In genomic region chr2:168273387-168273786, GRCm38 (mm10) we compare ENCODE assay signal across 18 mouse cellular contexts. TPM values are rescaled to one million over a fixed set of nuclear protein-coding genes. Genes with fewer than 3 reads are reported as not detected.
DNase-seq lines count a peak whose midpoint lies in the region; ATAC-seq and TF ChIP-seq lines count a peak whose summit lies in the region.
"Had no signal": no experiment of that assay in that cellular context is flagged by ENCODE, and none has a peak within 500 bp of the region (broad histone marks: within the 10 kb centered on the region; RNA-seq: fewer than 3 reads in every experiment).

No protein-coding gene starts in this region.

- no peaks in the 10 kb centered on the region for H3K36me3 ChIP-seq in heart, embryonic 13.5 days
- no peaks in the 10 kb centered on the region for H3K36me3 ChIP-seq in heart, adult 2 months (ENCODE audit: control insufficient read depth, insufficient read depth, low read length)
- no peaks in the 10 kb centered on the region for H3K36me3 ChIP-seq in liver, embryonic 12.5 days

- intact Hi-C loops in heart, adult 2 months (cut with DNase I), result no loop called here

- no peak overlapping the region for H3K9ac ChIP-seq in heart, embryonic 13.5 days
- no peak overlapping the region for H3K9ac ChIP-seq in heart, adult 2 months (ENCODE audit: low read depth, low read length)
- H3K9ac ChIP-seq in liver, embryonic 12.5 days, result no peak overlapping the region
- H3K9ac ChIP-seq: forebrain, embryonic 13.5 days had no signal

- no peak for TF ChIP-seq CTCF in heart, adult 2 months (IDR thresholded peaks at IDR 0.05)

- H3K27ac ChIP-seq in heart, embryonic 13.5 days (replicated peaks), result no peak overlapping the region
- H3K27ac ChIP-seq in heart, adult 2 months, result no peak overlapping the region
- H3K27ac ChIP-seq in liver, embryonic 12.5 days, result no peak overlapping the region
- H3K27ac ChIP-seq: forebrain, embryonic 13.5 days; hindbrain, postnatal 0 days had no signal

- peaks cover 100% of the 10 kb centered on the region for H3K27me3 ChIP-seq in heart, embryonic 13.5 days (replicated peaks)
- peaks cover 7% of the 10 kb centered on the region for H3K27me3 ChIP-seq in heart, adult 2 months (ENCODE audit: control insufficient read depth, insufficient read depth, low read length)
- H3K27me3 ChIP-seq in liver, embryonic 12.5 days (replicated peaks), result peaks cover 100% of the 10 kb centered on the region

- TF ChIP-seq EP300 in heart, adult 2 months (IDR thresholded peaks at IDR 0.05; ENCODE audit: insufficient read depth, low read depth, low read length), result no peak

- 18% methylated on average over 9 of the region's 9 CpGs for WGBS in heart, embryonic 13.5 days
- 25% methylated on average over 9 of the region's 9 CpGs for WGBS in heart, adult 2 months
- WGBS in liver, embryonic 12.5 days (ENCODE audit: insufficient replicate concordance), result 9% methylated on average over 9 of the region's 9 CpGs

- H3K79me2 ChIP-seq in heart, adult 2 months (replicated peaks; ENCODE audit: control insufficient read depth, insufficient read depth, low read length), result no peaks in the 10 kb centered on the region

- TF ChIP-seq POLR2A in heart, adult 2 months (IDR thresholded peaks at IDR 0.05; ENCODE audit: insufficient read depth, low read depth, low read length), result no peak

- H3K4me1 ChIP-seq in heart, embryonic 13.5 days, result no peaks in the 10 kb centered on the region
- no peaks in the 10 kb centered on the region for H3K4me1 ChIP-seq in heart, adult 2 months (ENCODE audit: control insufficient read depth, insufficient read depth, low read length)
- H3K4me1 ChIP-seq in liver, embryonic 12.5 days, result peaks cover 12% of the 10 kb centered on the region; the same call in 1 of the 2 replicates

- DNase-seq in heart, adult 2 months, result no peak
- peak; percentile 24 for DNase-seq in retina, postnatal 1 day
- DNase-seq in retina, embryonic 14.5 days (ENCODE audit: low spot score), result no peak
- no peak for DNase-seq in frontal cortex, adult 2 months (ENCODE audit: extremely low spot score in 1 of 2, low spot score in 1 of 2)
- DNase-seq: cerebellum, adult 9-11 months; embryo, embryonic 11 days; heart, postnatal 4 days; kidney, adult 9 months; kidney, postnatal 36 days; right cerebral cortex, postnatal 4 days; thymus, postnatal 36 days had no signal

- peaks cover 4% of the 10 kb centered on the region; the same call in 1 of the 2 replicates for H3K9me3 ChIP-seq in heart, embryonic 13.5 days
- H3K9me3 ChIP-seq in liver, embryonic 12.5 days (replicated peaks), result no peaks in the 10 kb centered on the region
- H3K9me3 ChIP-seq: forebrain, embryonic 13.5 days had no signal

- no peak for ATAC-seq in heart, embryonic 13.5 days (ENCODE audit: extremely low read depth, insufficient number of reproducible peaks, low FRiP score, low TSS enrichment)
- ATAC-seq in liver, embryonic 12.5 days, result no peak
- no peak for ATAC-seq in erythroid progenitor cell, adult 5-6 weeks (replicated peaks; ENCODE audit: low FRiP score, poor library complexity, severe bottlenecking)
- ATAC-seq: forebrain, embryonic 13.5 days; hindbrain, postnatal 0 days had no signal

- no peak overlapping the region for H3K4me3 ChIP-seq in heart, embryonic 13.5 days
- no peak overlapping the region for H3K4me3 ChIP-seq in heart, adult 2 months
- H3K4me3 ChIP-seq in liver, embryonic 12.5 days, result no peak overlapping the region
- H3K4me3 ChIP-seq: forebrain, embryonic 13.5 days had no signal

- H3K4me2 ChIP-seq in heart, embryonic 13.5 days, result peak overlapping the region; percentile 30; the same call in 1 of the 2 replicates
- peak overlapping the region; percentile 34 for H3K4me2 ChIP-seq in liver, embryonic 12.5 days
- H3K4me2 ChIP-seq: forebrain, embryonic 13.5 days had no signal

RNA-seq across cellular contexts. Expression of gene Kcng1, which starts 8.1 kb away (rescaled TPM):
- polyA plus RNA-seq in heart, embryonic 13.5 days (2015; fragmentation: Nextera tagmentation; extraction: Ambion mirVana), result 0.90 and 0.97 TPM in 2 replicates
- not detected for total RNA-seq in heart, adult 2 months (2021)
- polyA plus RNA-seq in heart, adult 2 months (2012; rRNA removed), result 0.04 TPM in 1 of 2 replicates, not detected in the other
- polyA plus RNA-seq in liver, embryonic 12.5 days (2016; fragmentation: Nextera tagmentation; extraction: Ambion mirVana), result 0.19 and 0.45 TPM in 2 replicates
- 11.2 and 12.4 TPM in 2 replicates for polyA plus RNA-seq in frontal cortex, adult 2 months (2012; rRNA removed)
- total RNA-seq in erythroid progenitor cell, adult 5-6 weeks (2015; ENCODE audit: low replicate concordance), result not detected in 2 replicates
- total RNA-seq in erythroid progenitor cell, adult 5-6 weeks (2017; ENCODE audit: low replicate concordance), result not detected in 2 replicates
- total RNA-seq: liver, adult 2 months had no signal
- polyA plus RNA-seq: C2C12; liver, adult 2 months had no signal

RNA-seq across cellular contexts. Expression of gene Mocs3, which starts 43.0 kb away (rescaled TPM):
- 4.2 and 4.4 TPM in 2 replicates for polyA plus RNA-seq in heart, embryonic 13.5 days (2015; fragmentation: Nextera tagmentation; extraction: Ambion mirVana)
- total RNA-seq in heart, adult 2 months (2021), result 1 to 10 TPM; 7.7 to 8.7 TPM
- polyA plus RNA-seq in heart, adult 2 months (2012; rRNA removed), result 4.0 TPM in 2 replicates
- polyA plus RNA-seq in liver, embryonic 12.5 days (2016; fragmentation: Nextera tagmentation; extraction: Ambion mirVana), result 8.9 and 9.4 TPM in 2 replicates
- 11.8 and 13.0 TPM in 2 replicates for polyA plus RNA-seq in frontal cortex, adult 2 months (2012; rRNA removed)
- 0.72 and 1.7 TPM in 2 replicates for total RNA-seq in erythroid progenitor cell, adult 5-6 weeks (2015; ENCODE audit: low replicate concordance)
- 1.2 and 1.3 TPM in 2 replicates for total RNA-seq in erythroid progenitor cell, adult 5-6 weeks (2017; ENCODE audit: low replicate concordance)

RNA-seq across cellular contexts. Expression of gene Dpm1, which starts 43.0 kb away (rescaled TPM):
- 81.8 and 95.3 TPM in 2 replicates for polyA plus RNA-seq in heart, embryonic 13.5 days (2015; fragmentation: Nextera tagmentation; extraction: Ambion mirVana)
- 10 to 100 TPM; 77.6 to 88.1 TPM for total RNA-seq in heart, adult 2 months (2021)
- 15.8 and 25.5 TPM in 2 replicates for polyA plus RNA-seq in heart, adult 2 months (2012; rRNA removed)
- 94.0 and 104 TPM in 2 replicates for polyA plus RNA-seq in liver, embryonic 12.5 days (2016; fragmentation: Nextera tagmentation; extraction: Ambion mirVana)
- polyA plus RNA-seq in frontal cortex, adult 2 months (2012; rRNA removed), result 21.8 and 24.6 TPM in 2 replicates
- total RNA-seq in erythroid progenitor cell, adult 5-6 weeks (2015; ENCODE audit: low replicate concordance), result 44.0 TPM in 2 replicates
- 5.4 and 18.9 TPM in 2 replicates for total RNA-seq in erythroid progenitor cell, adult 5-6 weeks (2017; ENCODE audit: low replicate concordance)

RNA-seq across cellular contexts. Expression of gene Gm20716, which starts 43.2 kb away (rescaled TPM):
- polyA plus RNA-seq in heart, embryonic 13.5 days (2015; fragmentation: Nextera tagmentation; extraction: Ambion mirVana), result 11.7 and 12.3 TPM in 2 replicates
- 10 to 100 TPM; 11.5 to 14.7 TPM for total RNA-seq in heart, adult 2 months (2021)
- polyA plus RNA-seq in heart, adult 2 months (2012; rRNA removed), result 4.4 and 15.9 TPM in 2 replicates
- polyA plus RNA-seq in liver, embryonic 12.5 days (2016; fragmentation: Nextera tagmentation; extraction: Ambion mirVana), result 6.4 and 7.3 TPM in 2 replicates
- polyA plus RNA-seq in frontal cortex, adult 2 months (2012; rRNA removed), result 39.3 and 41.5 TPM in 2 replicates
- total RNA-seq in erythroid progenitor cell, adult 5-6 weeks (2015; ENCODE audit: low replicate concordance), result 9.7 and 14.3 TPM in 2 replicates
- total RNA-seq in erythroid progenitor cell, adult 5-6 weeks (2017; ENCODE audit: low replicate concordance), result 23.0 and 28.4 TPM in 2 replicates
